Mouse (Mus musculus) embryonic facial prominence, embryonic 11.5 days (tissue): ENCODE data around the gene Lalba. TPM values are rescaled to one million over a fixed set of nuclear protein-coding genes. Genes with fewer than 3 reads are reported as not detected.
"Not testable (repeated sequence)": the region's sequence is repeated elsewhere in the genome, so short reads cannot be mapped to it uniquely, and the experiment has no call there.

Experiments used
- ATAC-seq: fragments of 200-750 bp; cut with Nextera tagmentation; replicated peaks from 2 replicates; pipeline ENCODE4 v1.8.0; 2017; ENCODE audit warnings: low read depth; ENCODE audit not compliant: insufficient number of reproducible peaks, low FRiP score, low TSS enrichment
- DNase-seq: peaks from one replicate; pipeline ENCODE4 v3.0.0-alpha.2; 2015; ENCODE audit warnings: low spot score
- H3K27ac ChIP-seq: fragments of 300-500 bp; sonication (generic); replicated peaks from 2 replicates; pipeline ENCODE4 v1.5.1; 2014; ENCODE audit warnings: mild to moderate bottlenecking, low read depth, low read length, control low read depth
- H3K27me3 ChIP-seq: fragments of 300-500 bp; sonication (generic); 2 replicates; pipeline ENCODE4 v1.6.1; 2014; ENCODE audit warnings: mild to moderate bottlenecking, low read length, moderate library complexity, mixed read lengths; ENCODE audit not compliant: control insufficient read depth, insufficient read depth
- H3K36me3 ChIP-seq: fragments of 300-500 bp; sonication (generic); replicated peaks from 2 replicates; pipeline ENCODE4 v1.6.1; 2014; ENCODE audit warnings: low read depth, mild to moderate bottlenecking, low read length, moderate library complexity, mixed read lengths; ENCODE audit not compliant: control insufficient read depth, insufficient read depth
- H3K4me1 ChIP-seq: fragments of 300-500 bp; sonication (generic); 2 replicates; pipeline ENCODE4 v1.6.1; 2014; ENCODE audit warnings: low read length, mixed read lengths; ENCODE audit not compliant: control insufficient read depth, insufficient read depth
- H3K4me2 ChIP-seq: fragments of 300-500 bp; sonication (generic); 2 replicates; pipeline ENCODE4 v1.6.1; 2014; ENCODE audit warnings: low read depth, mild to moderate bottlenecking, control low read depth, low read length, moderate library complexity
- H3K4me3 ChIP-seq: fragments of 300-500 bp; sonication (generic); 2 replicates; pipeline ENCODE4 v1.5.1; 2014; ENCODE audit warnings: low read depth, low read length, control low read depth
- H3K9ac ChIP-seq: fragments of 300-500 bp; sonication (generic); replicated peaks from 2 replicates; pipeline ENCODE4 v1.6.1; 2014; ENCODE audit warnings: mild to moderate bottlenecking, control low read depth, low read length
- H3K9me3 ChIP-seq: fragments of 300-500 bp; sonication (generic); replicated peaks from 2 replicates; pipeline ENCODE4 v1.6.1; 2016; ENCODE audit warnings: mild to moderate bottlenecking, low read length, inconsistent platforms, mixed read lengths; ENCODE audit not compliant: control insufficient read depth
- WGBS: fragments of 180-500 bp; shearing (Covaris S2); extraction: QIAGEN DNeasy Blood & Tissue Kit; methylation state at CpG from one replicate; pipeline ENCODE4 v1.1.7; 2014; 5-methylcytosine and 5-hydroxymethylcytosine counted together
- microRNA-seq: library from miRNA; unstranded; fragments of <30 nt; microRNA quantifications from one replicate; pipeline ENCODE4, GENCODE M21; 2016; ENCODE audit warnings: borderline number of aligned reads
- polyA plus RNA-seq: library from polyadenylated mRNA; unstranded; fragments of >200 nt; fragmentation: Nextera tagmentation; extraction: Ambion mirVana; gene quantifications from 2 replicates; pipeline ENCODE4 v1.2.1, GENCODE M21; 2014

Gene Lalba
- polyA plus RNA-seq, 1 experiment from 2014 or later, result 0.38 TPM

GRCm38 (mm10) chr15:98448521-98448920, 34.0 kb downstream of the Lalba start:
- no peak overlapping the region for H3K4me3 ChIP-seq
- no peaks in the 10 kb centered on the region for H3K9me3 ChIP-seq
- ATAC-seq (no peak), DNase-seq (peak; percentile 22)
- H3K4me2 ChIP-seq, result no peak overlapping the region
- no peaks in the 10 kb centered on the region for H3K4me1 ChIP-seq
- H3K36me3 ChIP-seq, result no peaks in the 10 kb centered on the region
- H3K9ac ChIP-seq, result no peak overlapping the region
- no peak overlapping the region for H3K27ac ChIP-seq
- H3K27me3 ChIP-seq, result no peaks in the 10 kb centered on the region
- WGBS, result 63% methylated on average over 4 of the region's 4 CpGs

GRCm38 (mm10) chr15:98444561-98444960, 38.0 kb downstream of the Lalba start:
- WGBS, result 76% methylated on average over 3 of the region's 3 CpGs
- Histone ChIP-seq H3K9me3 (no peaks in the 10 kb centered on the region), H3K27me3 (no peaks in the 10 kb centered on the region), H3K4me1 (no peaks in the 10 kb centered on the region), H3K36me3 (no peaks in the 10 kb centered on the region), H3K27ac (no peak overlapping the region), H3K4me2 (no peak overlapping the region), H3K4me3 (no peak overlapping the region), H3K9ac (no peak overlapping the region)
- no peak for ATAC-seq
- DNase-seq, result no peak

GRCm38 (mm10) chr15:98430925-98431324, 51.6 kb downstream of the Lalba start, which contains the start of gene Olfr282:
Gene Olfr282, plus strand, starts transcription at chr15:98431225.
- H3K4me1 ChIP-seq, H3K27ac ChIP-seq, H3K36me3 ChIP-seq, H3K27me3 ChIP-seq, DNase-seq, H3K4me2 ChIP-seq, H3K4me3 ChIP-seq, ATAC-seq, H3K9ac ChIP-seq, H3K9me3 ChIP-seq: not testable (repeated sequence)
- 69% methylated on average over 5 of the region's 5 CpGs for WGBS

Small RNA genes within 50 kb of the gene (microRNA-seq; reads per million reads assigned to microRNA genes)
- gene Mir1291, result 1.4 reads per million

Other genes starting within 250 kb of the Lalba start
- gene Olfr286, start 248.3 kb downstream of the Lalba start, polyA plus RNA-seq, result not detected in 2 replicates
- gene H1fnt, start 225.4 kb downstream of the Lalba start, polyA plus RNA-seq, result not detected in 2 replicates
- gene Zfp641, start 186.6 kb downstream of the Lalba start, polyA plus RNA-seq, result 0.26 and 0.50 TPM in 2 replicates
- gene Olfr285, start 165.4 kb downstream of the Lalba start, polyA plus RNA-seq, result not detected in 2 replicates
- gene Olfr284, start 141.7 kb downstream of the Lalba start, polyA plus RNA-seq, result not detected in 2 replicates
- gene Olfr283, start 101.8 kb downstream of the Lalba start, polyA plus RNA-seq, result not detected in 2 replicates
- not detected in 2 replicates for gene Olfr282, start 51.5 kb downstream of the Lalba start, polyA plus RNA-seq
- not detected in 2 replicates for gene Olfr281, start 30.1 kb downstream of the Lalba start, polyA plus RNA-seq
- gene OR5BS1P, start 12.8 kb downstream of the Lalba start, polyA plus RNA-seq, result not detected in 2 replicates
- gene Olfr279, start 9.7 kb upstream of the Lalba start, polyA plus RNA-seq, result not detected in 2 replicates
- 145 and 153 TPM in 2 replicates for gene Kansl2, start 51.5 kb upstream of the Lalba start, polyA plus RNA-seq
- gene Ccnt1, start 88.2 kb upstream of the Lalba start, polyA plus RNA-seq, result 61.4 and 61.8 TPM in 2 replicates
- gene 4930415O20Rik, start 88.3 kb upstream of the Lalba start, polyA plus RNA-seq, result not detected in 2 replicates
- 8.4 and 10.4 TPM in 2 replicates for gene Adcy6, start 127.4 kb upstream of the Lalba start, polyA plus RNA-seq
- gene Cacnb3, start 148.1 kb upstream of the Lalba start, polyA plus RNA-seq, result 32.3 and 33.4 TPM in 2 replicates
- 20.8 and 22.0 TPM in 2 replicates for gene Ddx23, start 180.2 kb upstream of the Lalba start, polyA plus RNA-seq
- gene Rnd1, start 194.7 kb upstream of the Lalba start, polyA plus RNA-seq, result 0.63 and 0.92 TPM in 2 replicates
- gene Ccdc65, start 225.5 kb upstream of the Lalba start, polyA plus RNA-seq, result 1.3 TPM in 2 replicates
- gene Fkbp11, start 245.5 kb upstream of the Lalba start, polyA plus RNA-seq, result 18.9 and 21.0 TPM in 2 replicates